Mouse (Mus musculus) olfactory bulb, adult 2 months (tissue): ENCODE measurements around the gene Slc25a12. TPM values are rescaled to one million over a fixed set of nuclear protein-coding genes. Genes with fewer than 3 reads are reported as not detected.

Experiments
- H3K27ac ChIP-seq: fragments of 200-500 bp; 2 replicates; pipeline ENCODE4 v1.5.1; 2012; ENCODE audit warnings: low read depth, low read length; ENCODE audit not compliant: insufficient read depth
- H3K4me1 ChIP-seq: fragments of 200-500 bp; 2 replicates; pipeline ENCODE4 v1.6.1; 2012; ENCODE audit warnings: low read length; ENCODE audit not compliant: control insufficient read depth, insufficient read depth
- H3K4me3 ChIP-seq: fragments of 200-500 bp; 2 replicates; pipeline ENCODE4 v1.5.1; 2012; ENCODE audit warnings: mild to moderate bottlenecking, low read depth, low read length, moderate library complexity; ENCODE audit not compliant: insufficient read depth
- CTCF ChIP-seq: fragments of 200-500 bp; IDR thresholded peaks from 2 replicates; pipeline ENCODE4 v1.5.1; 2012; ENCODE audit warnings: low read depth, mild to moderate bottlenecking, low read length, moderate library complexity; ENCODE audit not compliant: insufficient read depth
- POLR2A ChIP-seq: fragments of 200-500 bp; IDR thresholded peaks from 2 replicates; pipeline ENCODE4 v1.6.1; 2012; ENCODE audit warnings: mild to moderate bottlenecking, low read depth, low read length, moderate library complexity; ENCODE audit not compliant: insufficient read depth
- WGBS: fragments of 180-500 bp; shearing (Covaris S2); methylation state at CpG from one replicate; pipeline ENCODE4 v1.1.7; 2018; 5-methylcytosine and 5-hydroxymethylcytosine counted together
- polyA plus RNA-seq: library from polyadenylated mRNA; stranded (reverse); fragments of >200 nt; gene quantifications from 2 replicates; pipeline ENCODE4 v1.2.4, GENCODE M21; 2012; ENCODE audit warnings: low replicate concordance; ENCODE audit not compliant: missing spikeins, insufficient read depth, insufficient read length

Gene Slc25a12
- polyA plus RNA-seq, 1 experiment = not detected

- H3K4me3 ChIP-seq = no peak overlapping the region
- WGBS = 61% methylated on average over 1 of the region's 1 CpGs
These were observed 70.0 kb downstream of the Slc25a12 start for GRCm38 (mm10) chr2:71297501-71297900.

GRCm38 (mm10) chr2:71295844-71296243 lies 71.7 kb downstream of the Slc25a12 start:
- TF ChIP-seq POLR2A (no peak), CTCF (no peak)
- 69% methylated on average over 12 of the region's 12 CpGs for WGBS
- no peak overlapping the region for H3K4me3 ChIP-seq
- H3K27ac ChIP-seq = no peak overlapping the region
- peaks cover 10% of the 10 kb centered on the region for H3K4me1 ChIP-seq

More at GRCm38 (mm10) chr2:71297501-71297900, 70.0 kb downstream of the Slc25a12 start:
- Histone ChIP-seq H3K4me1 (peaks cover 10% of the 10 kb centered on the region), H3K27ac (no peak overlapping the region; the same call in 1 of the 2 replicates)
- TF ChIP-seq CTCF = no peak
- no peak for TF ChIP-seq POLR2A

GRCm38 (mm10) chr2:71294489-71294888 lies 73.1 kb downstream of the Slc25a12 start:
- 25% methylated on average over 7 of the region's 7 CpGs for WGBS
- TF ChIP-seq CTCF (no peak), POLR2A (no peak)
- Histone ChIP-seq H3K27ac (no peak overlapping the region), H3K4me3 (no peak overlapping the region), H3K4me1 (peaks cover 19% of the 10 kb centered on the region)

- Histone ChIP-seq H3K4me3 (no peak overlapping the region), H3K4me1 (peaks cover 19% of the 10 kb centered on the region), H3K27ac (no peak overlapping the region)
- TF ChIP-seq POLR2A (no peak), CTCF (no peak)
- 53% methylated on average over 3 of the region's 3 CpGs for WGBS
These were observed 73.6 kb downstream of the Slc25a12 start for GRCm38 (mm10) chr2:71293983-71294382.

- WGBS = 81% methylated on average over 5 of the region's 5 CpGs
- H3K4me1 ChIP-seq = peaks cover 16% of the 10 kb centered on the region
- TF ChIP-seq POLR2A = no peak
- TF ChIP-seq CTCF = no peak
- H3K27ac ChIP-seq = no peak overlapping the region
- no peak overlapping the region for H3K4me3 ChIP-seq
These were observed 76.0 kb downstream of the Slc25a12 start for GRCm38 (mm10) chr2:71291566-71291965.

GRCm38 (mm10) chr2:71290107-71290775 lies 77.3 kb downstream of the Slc25a12 start:
- peaks cover 11% of the 10 kb centered on the region for H3K4me1 ChIP-seq
- H3K4me3 ChIP-seq = no peak overlapping the region
- TF ChIP-seq CTCF (no peak), POLR2A (no peak)
- no peak overlapping the region; the same call in 1 of the 2 replicates for H3K27ac ChIP-seq
- 43% methylated on average over 6 of the region's 6 CpGs for WGBS

GRCm38 (mm10) chr2:71281981-71282380 lies 85.6 kb downstream of the Slc25a12 start:
- Histone ChIP-seq H3K4me1 (peaks cover 29% of the 10 kb centered on the region), H3K4me3 (no peak overlapping the region), H3K27ac (no peak overlapping the region)
- 95% methylated on average over 1 of the region's 1 CpGs for WGBS
- no peak for TF ChIP-seq CTCF
- no peak for TF ChIP-seq POLR2A

- Histone ChIP-seq H3K4me1 (peaks cover 38% of the 10 kb centered on the region), H3K27ac (peak overlapping the region; percentile 45; the same call in 1 of the 2 replicates), H3K4me3 (no peak overlapping the region)
- 44% methylated on average over 23 of the region's 23 CpGs for WGBS
- TF ChIP-seq POLR2A (no peak), CTCF (no peak)
These were observed 88.5 kb downstream of the Slc25a12 start for GRCm38 (mm10) chr2:71278791-71279775.

GRCm38 (mm10) chr2:71275734-71276133 lies 91.8 kb downstream of the Slc25a12 start:
- peak overlapping the region; percentile 61 for H3K27ac ChIP-seq
- WGBS = 51% methylated on average over 7 of the region's 7 CpGs
- no peak for TF ChIP-seq CTCF
- no peak for TF ChIP-seq POLR2A
- peaks cover 32% of the 10 kb centered on the region for H3K4me1 ChIP-seq
- no peak overlapping the region for H3K4me3 ChIP-seq
